Mouse (Mus musculus): ENCODE measurements around the gene T2. TPM values are rescaled to one million over a fixed set of nuclear protein-coding genes. Genes with fewer than 3 reads are reported as not detected.
A peak's percentile ranks its signal among the peaks of the same experiment; 100 is the strongest.

The T2 gene
- polyA plus RNA-seq, 1 experiment from 2014 or later = 0.26 TPM

- peaks cover 2% of the 10 kb centered on the region; the same call in 1 of the 2 replicates for H3K27me3 ChIP-seq
- no peaks in the 10 kb centered on the region for H3K36me3 ChIP-seq
- no peak overlapping the region for H3K27ac ChIP-seq
- no peak overlapping the region for H3K9ac ChIP-seq
- H3K4me3 ChIP-seq = no peak overlapping the region
- 0% methylated on average over 4 of the region's 4 CpGs for WGBS
- no peak overlapping the region for H3K4me2 ChIP-seq
- no peak for ATAC-seq (ENCODE audit: borderline replicate concordance, extremely low read depth, low FRiP score, low TSS enrichment)
- no peaks in the 10 kb centered on the region for H3K4me1 ChIP-seq
- H3K9me3 ChIP-seq = no peaks in the 10 kb centered on the region
Observed at GRCm38 (mm10) chr17:8461568-8461967, 105.8 kb downstream of the T2 start.

GRCm38 (mm10) chr17:8463482-8464128 is 107.8 kb downstream of the T2 start:
- Histone ChIP-seq H3K27ac (no peak overlapping the region), H3K9me3 (no peaks in the 10 kb centered on the region), H3K4me3 (no peak overlapping the region), H3K27me3 (peaks cover 20% of the 10 kb centered on the region; the same call in 1 of the 2 replicates), H3K4me1 (no peaks in the 10 kb centered on the region), H3K9ac (no peak overlapping the region), H3K4me2 (no peak overlapping the region), H3K36me3 (no peaks in the 10 kb centered on the region)
- no peak for ATAC-seq (ENCODE audit: borderline replicate concordance, extremely low read depth, low FRiP score, low TSS enrichment)
- WGBS = 21% methylated on average over 9 of the region's 9 CpGs

DNA sequence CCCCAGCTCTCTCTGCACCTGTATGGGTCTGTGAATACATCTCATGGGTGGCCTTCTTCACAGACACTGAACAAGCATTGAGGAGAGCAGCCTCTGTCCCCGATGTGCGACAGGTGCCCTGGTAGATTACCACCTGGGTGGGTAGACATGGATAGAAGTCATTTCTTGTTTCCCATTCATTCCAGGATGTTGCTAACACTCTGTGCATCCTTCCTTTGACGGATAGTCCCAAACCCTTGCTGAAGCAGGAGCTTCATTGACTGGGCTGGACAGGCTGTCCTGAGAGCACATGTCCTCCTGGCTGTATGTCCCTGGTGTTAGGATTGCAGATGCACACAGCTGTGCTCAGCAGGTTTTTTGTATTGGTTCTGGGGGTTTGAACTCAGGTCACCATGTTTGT is 112.0 kb downstream of the T2 start:
- Histone ChIP-seq H3K4me2 (no peak overlapping the region), H3K36me3 (no peaks in the 10 kb centered on the region), H3K27ac (no peak overlapping the region), H3K4me3 (no peak overlapping the region), H3K4me1 (no peaks in the 10 kb centered on the region), H3K9ac (no peak overlapping the region), H3K9me3 (no peaks in the 10 kb centered on the region), H3K27me3 (peaks cover 34% of the 10 kb centered on the region)
- ATAC-seq (ENCODE audit: borderline replicate concordance, extremely low read depth, low FRiP score, low TSS enrichment) = no peak
- WGBS = 86% methylated on average over 3 of the region's 3 CpGs

DNA sequence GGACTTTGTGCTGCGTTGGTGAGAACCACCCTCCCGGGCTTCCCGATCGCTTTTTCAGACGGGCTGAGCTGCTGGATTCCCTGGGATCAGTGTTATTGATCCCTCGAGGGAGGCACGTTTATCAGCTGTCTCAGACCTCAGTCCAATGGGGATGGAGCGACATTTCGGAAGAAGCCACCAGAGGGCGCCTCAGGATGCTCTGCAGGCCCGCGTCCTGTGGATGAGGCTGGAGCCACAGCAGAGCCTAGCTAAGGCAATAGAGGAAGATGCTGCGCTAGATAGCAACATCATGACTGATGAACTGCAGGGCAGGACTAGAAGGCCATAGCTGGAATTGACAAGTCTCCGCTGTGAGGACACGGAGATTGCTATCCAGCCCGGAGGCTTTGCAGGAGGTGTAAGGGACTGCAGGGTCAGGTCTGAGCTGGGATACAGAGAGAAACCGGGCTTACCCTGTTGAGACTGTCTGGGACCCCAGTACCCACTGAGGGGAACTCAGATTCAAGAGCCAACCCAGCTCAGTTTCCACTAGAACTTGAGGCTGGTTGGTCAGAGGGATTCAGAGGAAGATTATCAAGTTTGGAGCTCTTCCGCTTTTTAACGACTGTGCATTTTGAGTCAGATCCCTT is 113.0 kb downstream of the T2 start:
- 14% methylated on average over 19 of the region's 19 CpGs for WGBS
- Histone ChIP-seq H3K4me1 (no peaks in the 10 kb centered on the region), H3K9me3 (no peaks in the 10 kb centered on the region), H3K27ac (no peak overlapping the region), H3K27me3 (peaks cover 34% of the 10 kb centered on the region), H3K36me3 (no peaks in the 10 kb centered on the region), H3K9ac (no peak overlapping the region), H3K4me2 (no peak overlapping the region), H3K4me3 (no peak overlapping the region)
- peak; percentile 49; the same call in 1 of the 2 replicates for ATAC-seq (ENCODE audit: borderline replicate concordance, extremely low read depth, low FRiP score, low TSS enrichment)

Other genes with a start within 250 kb of the T2 start
- gene Gm49673, start 208.2 kb upstream of the T2 start, polyA plus RNA-seq (2015; fragmentation: Nextera tagmentation; extraction: Ambion mirVana) = 0.21 and 0.65 TPM in 2 replicates
- gene Rnaset2a, start 207.9 kb upstream of the T2 start, polyA plus RNA-seq (2015; fragmentation: Nextera tagmentation; extraction: Ambion mirVana) = 37.3 and 37.5 TPM in 2 replicates
- gene Fgfr1op, start 190.5 kb upstream of the T2 start, polyA plus RNA-seq (2015; fragmentation: Nextera tagmentation; extraction: Ambion mirVana) = 33.9 and 35.9 TPM in 2 replicates
- not detected in 2 replicates for gene Ccr6, start 119.9 kb upstream of the T2 start, polyA plus RNA-seq (2015; fragmentation: Nextera tagmentation; extraction: Ambion mirVana)
- 176 and 180 TPM in 2 replicates for gene Mpc1, start 73.1 kb upstream of the T2 start, polyA plus RNA-seq (2015; fragmentation: Nextera tagmentation; extraction: Ambion mirVana)
- 75.8 and 79.9 TPM in 2 replicates for gene Sft2d1, start 44.9 kb upstream of the T2 start, polyA plus RNA-seq (2015; fragmentation: Nextera tagmentation; extraction: Ambion mirVana)
- gene Prr18, start 18.5 kb upstream of the T2 start, polyA plus RNA-seq (2015; fragmentation: Nextera tagmentation; extraction: Ambion mirVana) = 1.7 TPM in 2 replicates
- 0.21 and 0.24 TPM in 2 replicates for gene T, start 78.4 kb downstream of the T2 start, polyA plus RNA-seq (2015; fragmentation: Nextera tagmentation; extraction: Ambion mirVana)
- gene Pde10a, start 169.4 kb downstream of the T2 start, polyA plus RNA-seq (2015; fragmentation: Nextera tagmentation; extraction: Ambion mirVana) = 1.5 and 2.1 TPM in 2 replicates
- gene Gm17087, start 211.0 kb downstream of the T2 start, polyA plus RNA-seq (2015; fragmentation: Nextera tagmentation; extraction: Ambion mirVana) = not detected in 2 replicates